Comparison of ENCODE assay signal across 9 mouse cellular contexts in genomic region chr6:23462600-23463280, GRCm38 (mm10).
DNase-seq lines count a peak whose midpoint lies in the region; ATAC-seq lines count a peak whose summit lies in the region.
"Had no signal": no experiment of that assay in that cellular context is flagged by ENCODE, and none has a peak within 500 bp of the region (broad histone marks: within the 10 kb centered on the region; RNA-seq: fewer than 3 reads in every experiment).

No protein-coding gene starts in this region.

- no peaks in the 10 kb centered on the region for H3K36me3 ChIP-seq in forebrain, embryonic 12.5 days (replicated peaks)
- H3K36me3 ChIP-seq in kidney, embryonic 16.5 days (ENCODE audit: insufficient read depth, low read length): no peaks in the 10 kb centered on the region

- no peaks in the 10 kb centered on the region for H3K4me1 ChIP-seq in forebrain, embryonic 12.5 days
- no peaks in the 10 kb centered on the region for H3K4me1 ChIP-seq in kidney, embryonic 16.5 days (ENCODE audit: insufficient read depth, low read length)

- no peaks in the 10 kb centered on the region for H3K9me3 ChIP-seq in forebrain, embryonic 12.5 days
- H3K9me3 ChIP-seq in kidney, embryonic 16.5 days (ENCODE audit: low read length): no peaks in the 10 kb centered on the region

- ATAC-seq in forebrain, embryonic 12.5 days (ENCODE audit: low FRiP score): peak; percentile 59; the same call in 1 of the 2 replicates
- peak; percentile 69; the same call in 1 of the 2 replicates for ATAC-seq in kidney, embryonic 16.5 days (ENCODE audit: low FRiP score, low TSS enrichment)
- ATAC-seq in erythroid progenitor cell, adult 5-6 weeks (replicated peaks; ENCODE audit: low FRiP score, poor library complexity, severe bottlenecking): no peak

- H3K4me2 ChIP-seq in forebrain, embryonic 12.5 days: 0 out of 2 replicates have a peak overlapping the region, but pooled peaks have one; percentile 15
- peak overlapping the region; percentile 16; the same call in 1 of the 2 replicates for H3K4me2 ChIP-seq in kidney, embryonic 16.5 days (replicated peaks; ENCODE audit: low read depth, low read length)

- H3K4me3 ChIP-seq in forebrain, embryonic 12.5 days (replicated peaks): no peak overlapping the region
- H3K4me3 ChIP-seq in kidney, embryonic 16.5 days (ENCODE audit: low read length): no peak overlapping the region

- 13% methylated on average over 8 of the region's 8 CpGs for WGBS in forebrain, embryonic 12.5 days
- 25% methylated on average over 8 of the region's 8 CpGs for WGBS in kidney, embryonic 16.5 days

- no peak overlapping the region for H3K27ac ChIP-seq in forebrain, embryonic 12.5 days
- H3K27ac ChIP-seq in kidney, embryonic 16.5 days (ENCODE audit: low read length): no peak overlapping the region
- H3K27ac ChIP-seq: macrophage had no signal

- intact Hi-C loops in left cerebral cortex, postnatal 25 days (cut with DNase I): loop anchor here (2.0 kb wide), 1 partner anchor 282 kb away; no protein-coding TSS in a partner anchor
- intact Hi-C loops in left cerebral cortex, postnatal 4 days (cut with DNase I): loop anchor here (10.0 kb wide), 1 partner anchor 278 kb away; no protein-coding TSS in a partner anchor

- peaks cover 10% of the 10 kb centered on the region for H3K27me3 ChIP-seq in forebrain, embryonic 12.5 days
- no peaks in the 10 kb centered on the region for H3K27me3 ChIP-seq in kidney, embryonic 16.5 days (ENCODE audit: insufficient read depth, low read length)

- DNase-seq in left cerebral cortex, postnatal 25 days (ENCODE audit: low spot score in 2 of 2): peak; percentile 36 to 56
- DNase-seq in left cerebral cortex, postnatal 4 days: no peak
- peak; percentile 54 for DNase-seq in brain, adult 2 months (ENCODE audit: low read depth, low spot score)
- DNase-seq in retina, postnatal 1 day: peak; percentile 71
- DNase-seq in right cerebral cortex, postnatal 36 days (ENCODE audit: low spot score in 2 of 2): no peak

- no peak overlapping the region for H3K9ac ChIP-seq in forebrain, embryonic 12.5 days
- H3K9ac ChIP-seq in kidney, embryonic 16.5 days (replicated peaks; ENCODE audit: low read length): no peak overlapping the region

Comparison
In these comparisons a context has a peak if more than half of its experiments do, and no peak if none do; other contexts are left out.
1. DNase-seq: peak in left cerebral cortex, postnatal 25 days (2 of 2), brain, adult 2 months (single experiment) and retina, postnatal 1 day (single experiment); none in left cerebral cortex, postnatal 4 days (single experiment) and right cerebral cortex, postnatal 36 days (0 of 2).